Mouse (Mus musculus) kidney, adult 2 months (tissue): ENCODE results near the gene Ptpn11.

Experiments used
- CTCF ChIP-seq: fragments of 200-500 bp; conservative IDR thresholded peaks from 2 replicates; pipeline ENCODE4 v1.5.1; 2011; ENCODE audit warnings: low read depth, mild to moderate bottlenecking, control low read depth, low read length, moderate library complexity, mixed read lengths; ENCODE audit not compliant: insufficient read depth, insufficient read length
- POLR2A ChIP-seq: fragments of 200-500 bp; IDR thresholded peaks from one replicate; pipeline ENCODE4 v1.6.1; 2011; ENCODE audit warnings: low read depth, low read length, control low read depth

GRCm38 (mm10) chr5:121236171-121236570, 45.0 kb upstream of the Ptpn11 start:
- TF ChIP-seq CTCF (no peak), POLR2A (no peak)
